Mouse (Mus musculus) gastrocnemius, adult 18-20 months (tissue): ENCODE results near the gene Armc6. TPM values are rescaled to one million over a fixed set of nuclear protein-coding genes. Genes with fewer than 3 reads are reported as not detected.

Experiments
- DNase-seq: peaks from one replicate; pipeline ENCODE4 v3.0.0; 2021; ENCODE audit warnings: low spot score
- total RNA-seq, 2 experiments: library from RNA; stranded (reverse); gene quantifications; 2 replicates each; pipeline ENCODE4 v1.2.3; 2021

Gene Armc6
- total RNA-seq, 2 experiments from 2014 or later: 6.9 to 7.9 TPM

- DNase-seq: no peak
Measured at GRCm38 (mm10) chr8:70197603-70198002, 36.7 kb downstream of the Armc6 start.

- DNase-seq: no peak
Measured at GRCm38 (mm10) chr8:70195762-70196161, 38.5 kb downstream of the Armc6 start.

GRCm38 (mm10) chr8:70194191-70194590 lies 40.1 kb downstream of the Armc6 start:
- DNase-seq: no peak

GRCm38 (mm10) chr8:70193238-70193637 lies 41.0 kb downstream of the Armc6 start:
- DNase-seq: no peak

- DNase-seq: no peak
Measured at GRCm38 (mm10) chr8:70188707-70189106, 45.6 kb downstream of the Armc6 start.

- DNase-seq: no peak
Measured at GRCm38 (mm10) chr8:70183194-70183593, 51.1 kb downstream of the Armc6 start.

GRCm38 (mm10) chr8:70181903-70182252 lies 52.4 kb downstream of the Armc6 start:
- no peak for DNase-seq

- DNase-seq: no peak
Measured at GRCm38 (mm10) chr8:70181212-70181902, 52.9 kb downstream of the Armc6 start.

GRCm38 (mm10) chr8:70179082-70179481 lies 55.2 kb downstream of the Armc6 start:
- DNase-seq: no peak

- no peak for DNase-seq
Measured at GRCm38 (mm10) chr8:70178231-70178630, 56.0 kb downstream of the Armc6 start.

- DNase-seq: no peak
Measured at GRCm38 (mm10) chr8:70174079-70174478, 60.2 kb downstream of the Armc6 start.

GRCm38 (mm10) chr8:70173320-70173719 lies 60.9 kb downstream of the Armc6 start:
- DNase-seq: no peak

GRCm38 (mm10) chr8:70172043-70172681 lies 62.1 kb downstream of the Armc6 start, which contains the start of gene Tmem161a:
Gene Tmem161a, plus strand, starts transcription at chr8:70172356.
- DNase-seq: peak; percentile 94

GRCm38 (mm10) chr8:70171240-70171639 lies 63.0 kb downstream of the Armc6 start:
- DNase-seq: no peak

- no peak for DNase-seq
Measured at GRCm38 (mm10) chr8:70170748-70171147, 63.5 kb downstream of the Armc6 start.

Other genes with a start within 250 kb of the Armc6 start
- 10 to 100 TPM; 28.6 to 38.8 TPM for gene Gatad2a, start 238.1 kb downstream of the Armc6 start, total RNA-seq
- gene Mau2, start 191.7 kb downstream of the Armc6 start, total RNA-seq: 10 to 100 TPM; 21.7 to 22.5 TPM
- 10 to 100 TPM; 16.1 to 19.5 TPM for gene Sugp1, start 191.7 kb downstream of the Armc6 start, total RNA-seq
- gene Tm6sf2, start 161.5 kb downstream of the Armc6 start, total RNA-seq: under 1 TPM; 0.62 to 0.64 TPM
- gene Hapln4, start 151.0 kb downstream of the Armc6 start, total RNA-seq: not detected
- gene Ncan, start 113.6 kb downstream of the Armc6 start, total RNA-seq: not detected
- 1 to 10 TPM; 4.5 to 4.9 TPM for gene Nr2c2ap, start 103.1 kb downstream of the Armc6 start, total RNA-seq
- gene Rfxank, start 95.3 kb downstream of the Armc6 start, total RNA-seq: 1 to 10 TPM; 7.4 to 9.1 TPM
- 10 to 100 TPM; 13.4 to 15.0 TPM for gene Borcs8, start 95.0 kb downstream of the Armc6 start, total RNA-seq
- gene Mef2b, start 94.8 kb downstream of the Armc6 start, total RNA-seq: under 1 TPM; 0.23 to 0.28 TPM
- gene Tmem161a, start 62.1 kb downstream of the Armc6 start, total RNA-seq: 10 to 100 TPM; 75.2 to 88.4 TPM
- gene Slc25a42, start 22.2 kb downstream of the Armc6 start, total RNA-seq: 10 to 100 TPM; 26.7 to 31.1 TPM
- gene Sugp2, start 240 bp downstream of the Armc6 start, total RNA-seq: 10 to 100 TPM; 37.4 to 49.4 TPM
- gene Homer3, start 48.4 kb upstream of the Armc6 start, total RNA-seq: 1 to 10 TPM; 2.9 to 3.8 TPM
- 10 to 100 TPM; 27.4 to 28.6 TPM for gene Ddx49, start 68.0 kb upstream of the Armc6 start, total RNA-seq
- gene Cope, start 68.1 kb upstream of the Armc6 start, total RNA-seq: 100 to 1,000 TPM; 133 to 135 TPM
- gene Cers1, start 81.3 kb upstream of the Armc6 start, total RNA-seq: 10 to 100 TPM; 13.4 to 15.9 TPM
- 1 to 10 TPM; 1.9 to 2.1 TPM for gene Gdf1, start 95.4 kb upstream of the Armc6 start, total RNA-seq
- 10 to 100 TPM; 29.8 to 31.1 TPM for gene Upf1, start 118.8 kb upstream of the Armc6 start, total RNA-seq
- gene Comp, start 139.1 kb upstream of the Armc6 start, total RNA-seq: 10 to 100 TPM in 1 of 2 experiments, 1 to 10 TPM in 1; 6.9 to 14.9 TPM
- 1 to 10 TPM; 7.7 to 8.4 TPM for gene Crtc1, start 205.1 kb upstream of the Armc6 start, total RNA-seq
- gene Klhl26, start 242.5 kb upstream of the Armc6 start, total RNA-seq: 1 to 10 TPM; 7.7 to 8.3 TPM